Mouse (Mus musculus): Measurements from ENCODE around the gene Olfr351.

Olfr351 gene

DNA sequence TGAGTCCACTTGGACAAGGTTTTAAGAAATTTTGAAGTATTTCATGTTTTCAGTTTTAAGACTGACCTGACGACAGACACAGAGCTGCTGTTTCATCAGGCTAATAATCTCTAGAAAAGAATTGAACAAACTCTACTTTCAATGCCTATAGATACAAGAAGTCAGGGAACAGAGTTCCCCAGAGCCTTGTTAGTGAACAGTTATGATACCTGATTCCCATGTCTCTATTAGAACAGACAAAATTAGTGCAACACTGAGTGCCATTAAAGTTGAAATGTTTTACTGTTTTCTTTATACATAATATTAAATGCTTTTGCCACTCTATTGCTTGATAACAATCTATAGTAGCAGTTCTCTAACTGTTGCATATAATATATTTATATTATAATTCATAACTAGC, at the start of gene Olfr351:
Olfr351 (minus strand) TSS at position 101 of the 400 bp plus-strand sequence.
- no peak for DNase-seq (ENCODE audit: low spot score)

DNA sequence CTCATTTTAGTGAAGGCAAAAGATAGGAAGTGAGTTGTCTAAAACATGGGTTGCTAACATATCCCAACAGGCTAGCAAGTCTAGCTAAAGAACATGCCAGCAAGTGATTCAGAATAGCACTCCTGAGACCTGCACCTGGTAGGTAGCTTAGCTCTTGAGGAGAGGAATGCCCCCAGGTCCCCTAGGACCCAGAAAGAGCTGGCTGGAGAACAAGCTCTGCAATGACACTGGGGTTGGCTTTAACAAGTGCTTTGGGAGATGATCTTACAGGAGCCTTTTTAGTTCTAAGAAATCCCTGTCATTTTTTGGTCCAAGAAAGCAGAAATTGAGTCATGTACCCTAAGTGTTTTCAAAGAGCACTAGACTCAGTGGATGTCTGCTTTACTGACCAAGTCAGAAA, 42.9 kb upstream of the Olfr351 start, which contains the start of gene Olfr354:
Olfr354 (plus strand) TSS at position 301 of the 400 bp plus-strand sequence.
- DNase-seq (ENCODE audit: low spot score) = no peak

DNA sequence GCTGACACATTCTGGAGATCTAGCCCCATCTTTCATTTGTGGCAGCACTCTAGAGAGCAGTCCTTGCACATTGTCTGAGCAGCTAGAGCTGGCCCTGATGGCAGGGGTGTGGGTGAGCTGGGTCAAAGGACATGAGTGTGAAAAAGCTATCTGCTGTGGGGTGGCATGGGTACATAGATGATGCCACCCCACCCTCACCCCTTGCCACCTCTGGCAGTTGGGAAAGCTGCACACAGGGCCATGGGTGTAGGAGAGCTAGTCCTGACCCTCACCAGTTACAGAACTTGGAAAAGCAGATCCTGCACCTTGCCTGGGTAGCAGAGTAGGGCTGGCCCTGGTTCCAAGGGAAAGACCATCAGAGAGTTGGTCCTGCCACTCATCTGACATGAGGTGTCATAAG, 34.7 kb upstream of the Olfr351 start:
- DNase-seq (ENCODE audit: low spot score) = no peak

DNA sequence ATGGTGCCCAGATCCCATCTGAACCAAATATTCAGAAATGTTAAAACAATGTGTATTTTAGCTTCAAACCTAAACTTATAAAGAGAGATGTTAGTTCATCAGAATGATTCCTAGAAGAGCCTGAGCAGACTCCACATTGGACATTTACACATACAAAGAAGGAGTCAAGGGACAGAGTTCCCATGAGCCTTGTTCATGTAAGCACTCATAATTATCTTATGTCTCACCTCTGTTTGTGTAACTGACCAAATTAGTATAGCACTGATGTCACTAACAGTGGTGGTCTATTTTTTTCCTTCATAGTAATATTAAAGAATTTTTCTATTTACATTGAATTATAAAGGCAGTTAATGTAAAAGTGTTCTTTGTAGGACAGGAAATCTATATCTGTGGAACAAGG, 30.4 kb upstream of the Olfr351 start, which contains the start of gene Olfr353:
Olfr353 (minus strand) TSS at position 101 of the 400 bp plus-strand sequence.
- DNase-seq (ENCODE audit: low spot score) = no peak

- no peak for DNase-seq (ENCODE audit: low spot score)
Observed at GRCm38 (mm10) chr2:36868160-36868559, 5.7 kb upstream of the Olfr351 start, which contains the start of gene Olfr352. Gene Olfr352 (plus strand): TSS chr2:36868460.

DNA sequence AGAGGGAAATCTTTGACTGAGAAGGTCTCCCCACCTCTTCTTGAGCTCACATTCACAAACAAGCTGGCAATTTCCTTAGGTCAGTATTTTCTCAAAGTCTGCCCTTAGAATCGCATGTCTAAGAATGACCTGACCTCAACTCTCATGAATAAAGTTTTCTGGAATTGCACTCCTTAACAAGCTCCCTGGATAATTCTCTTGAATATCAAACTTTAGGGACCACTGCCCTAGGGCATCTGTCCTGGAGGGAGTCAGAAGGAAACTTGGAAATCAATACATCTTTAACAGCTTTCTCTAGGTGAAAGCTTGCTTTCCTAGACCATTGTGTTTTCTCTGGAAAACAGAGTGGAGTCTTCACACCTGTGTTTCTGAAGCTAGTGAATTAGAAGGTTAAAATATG, 16.4 kb downstream of the Olfr351 start, which contains the start of gene Olfr350:
Olfr350 (plus strand) TSS at position 301 of the 400 bp plus-strand sequence.
- DNase-seq (ENCODE audit: low spot score) = no peak

DNA sequence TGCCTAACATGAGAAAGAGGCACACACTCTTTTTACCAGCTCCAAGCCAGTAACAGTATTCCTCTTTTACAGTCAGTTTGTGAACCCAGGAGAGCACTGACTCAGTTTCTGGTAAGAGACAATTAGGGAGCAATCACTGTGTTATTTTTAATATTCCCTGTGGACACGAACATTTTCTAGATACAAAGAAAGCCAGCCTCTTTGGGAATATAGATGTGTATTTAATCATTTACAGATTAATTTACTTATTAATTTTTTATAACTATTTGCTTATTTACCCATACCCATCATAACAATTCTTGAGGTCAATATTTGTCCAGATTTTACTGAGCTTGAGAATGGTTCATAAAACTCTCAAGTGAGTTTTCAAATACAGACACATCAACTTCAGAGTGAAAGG, 45.5 kb downstream of the Olfr351 start, which contains the start of gene Olfr3:
Olfr3 (minus strand) TSS at position 101 of the 400 bp plus-strand sequence.
- DNase-seq (ENCODE audit: low spot score) = no peak

Measured in adipocyte (in vitro differentiated cells).